Mouse (Mus musculus) embryonic fibroblast, embryonic 13.5 days (primary cell): ENCODE data around the gene Gm20388.

Source experiments
- CTCF ChIP-seq: IDR thresholded peaks from 2 replicates; pipeline ENCODE4 v1.5.1; 2011; ENCODE audit warnings: mild to moderate bottlenecking, control low read depth, low read length, moderate library complexity, borderline replicate concordance; ENCODE audit not compliant: insufficient read depth
- POLR2A ChIP-seq: IDR thresholded peaks from 2 replicates; pipeline ENCODE4 v1.6.1; 2011; ENCODE audit warnings: low read depth, mild to moderate bottlenecking, control low read depth, low read length, moderate library complexity

- no peak for TF ChIP-seq POLR2A
- TF ChIP-seq CTCF, result no peak
Observed at GRCm38 (mm10) chr8:122199841-122200240, 2289.2 kb downstream of the Gm20388 start.
